Mouse (Mus musculus) lung, postnatal 0 days (tissue): Measurements from ENCODE around the gene Serac1. TPM values are rescaled to one million over a fixed set of nuclear protein-coding genes. Genes with fewer than 3 reads are reported as not detected.

Experiments
- ATAC-seq: fragments of 200-750 bp; cut with Nextera tagmentation; 2 replicates; pipeline ENCODE4 v1.8.0; 2017; ENCODE audit warnings: moderate library complexity
- DNase-seq: peaks from one replicate; pipeline ENCODE4 v3.0.0-alpha.2; 2016; ENCODE audit warnings: low spot score
- H3K27ac ChIP-seq: fragments of 300-500 bp; sonication (generic); 2 replicates; pipeline ENCODE4 v1.5.1; 2014; ENCODE audit warnings: antibody characterized with exemption, mild to moderate bottlenecking, low read length, mixed read lengths
- H3K27me3 ChIP-seq: fragments of 300-500 bp; sonication (generic); replicated peaks from 2 replicates; pipeline ENCODE4 v1.6.1; 2014; ENCODE audit warnings: low read length, mixed read lengths; ENCODE audit not compliant: insufficient read depth
- H3K36me3 ChIP-seq: fragments of 300-500 bp; sonication (generic); 2 replicates; pipeline ENCODE4 v1.6.1; 2014; ENCODE audit warnings: low read length, mixed read lengths; ENCODE audit not compliant: insufficient read depth
- H3K4me1 ChIP-seq: fragments of 300-500 bp; sonication (generic); 2 replicates; pipeline ENCODE4 v1.6.1; 2014; ENCODE audit warnings: antibody characterized with exemption, low read depth, low read length, mixed read lengths; ENCODE audit not compliant: insufficient read depth
- H3K4me2 ChIP-seq: fragments of 300-500 bp; sonication (generic); replicated peaks from 2 replicates; pipeline ENCODE4 v1.6.1; 2014; ENCODE audit warnings: low read depth, mild to moderate bottlenecking, low read length, moderate library complexity, mixed read lengths
- H3K4me3 ChIP-seq: fragments of 300-500 bp; sonication (generic); 2 replicates; pipeline ENCODE4 v1.5.1; 2014; ENCODE audit warnings: low read depth, low read length
- H3K9ac ChIP-seq: fragments of 300-500 bp; sonication (generic); replicated peaks from 2 replicates; pipeline ENCODE4 v1.6.1; 2014; ENCODE audit warnings: low read depth, mild to moderate bottlenecking
- H3K9me3 ChIP-seq: fragments of 300-500 bp; sonication (generic); 2 replicates; pipeline ENCODE4 v1.6.1; 2016; ENCODE audit warnings: low read length, mixed read lengths
- CTCF ChIP-seq: IDR thresholded peaks from 2 replicates; pipeline ENCODE4 v1.5.1; 2016; ENCODE audit warnings: antibody characterized with exemption, mild to moderate bottlenecking
- EP300 ChIP-seq: IDR thresholded peaks from 2 replicates; pipeline ENCODE4 v1.6.1; 2016; ENCODE audit warnings: antibody characterized with exemption, mild to moderate bottlenecking, control low read depth
- WGBS: fragments of 180-500 bp; shearing (Covaris S2); extraction: QIAGEN DNeasy Blood & Tissue Kit; methylation state at CpG from one replicate; pipeline ENCODE4 v1.1.7; 2014; 5-methylcytosine and 5-hydroxymethylcytosine counted together
- polyA plus RNA-seq: library from polyadenylated mRNA; unstranded; fragments of >200 nt; fragmentation: Nextera tagmentation; extraction: Ambion mirVana; gene quantifications from 2 replicates; pipeline ENCODE4 v1.2.1, GENCODE M21; 2015

Gene Serac1
- polyA plus RNA-seq, 1 experiment from 2014 or later = 2.5 TPM

GRCm38 (mm10) chr17:6000864-6001319 lies 78.6 kb downstream of the Serac1 start:
- no peak overlapping the region for H3K4me3 ChIP-seq
- no peak overlapping the region for H3K4me2 ChIP-seq
- ATAC-seq (no peak), DNase-seq (no peak)
- no peak for TF ChIP-seq EP300
- H3K9me3 ChIP-seq = no peaks in the 10 kb centered on the region
- H3K36me3 ChIP-seq = no peaks in the 10 kb centered on the region
- no peak overlapping the region for H3K27ac ChIP-seq
- WGBS = 73% methylated on average over 8 of the region's 8 CpGs
- no peaks in the 10 kb centered on the region for H3K27me3 ChIP-seq
- no peak overlapping the region for H3K9ac ChIP-seq
- H3K4me1 ChIP-seq = peaks cover 5% of the 10 kb centered on the region; the same call in 1 of the 2 replicates

- Histone ChIP-seq H3K9ac (no peak overlapping the region), H3K9me3 (no peaks in the 10 kb centered on the region), H3K36me3 (no peaks in the 10 kb centered on the region), H3K4me3 (no peak overlapping the region), H3K4me1 (no peaks in the 10 kb centered on the region; the same call in 1 of the 2 replicates), H3K27ac (no peak overlapping the region), H3K27me3 (no peaks in the 10 kb centered on the region), H3K4me2 (no peak overlapping the region)
- ATAC-seq = peak; percentile 56
- WGBS = 60% methylated on average over 5 of the region's 5 CpGs
- peak; percentile 27 for DNase-seq
- TF ChIP-seq CTCF (no peak), EP300 (no peak)
Observed at GRCm38 (mm10) chr17:5999039-5999543, 80.5 kb downstream of the Serac1 start.

- Histone ChIP-seq H3K27me3 (no peaks in the 10 kb centered on the region), H3K9ac (no peak overlapping the region), H3K4me2 (no peak overlapping the region), H3K27ac (no peak overlapping the region), H3K4me3 (no peak overlapping the region), H3K36me3 (no peaks in the 10 kb centered on the region), H3K9me3 (no peaks in the 10 kb centered on the region), H3K4me1 (no peaks in the 10 kb centered on the region; the same call in 1 of the 2 replicates)
- DNase-seq = no peak
- no peak for ATAC-seq
- TF ChIP-seq EP300 (no peak), CTCF (no peak)
Observed at GRCm38 (mm10) chr17:5998235-5998500, 81.4 kb downstream of the Serac1 start.

GRCm38 (mm10) chr17:5997380-5998234 lies 81.9 kb downstream of the Serac1 start:
- DNase-seq = peak; percentile 29

GRCm38 (mm10) chr17:5996589-5996988 lies 83.0 kb downstream of the Serac1 start:
- no peak for ATAC-seq
- H3K4me2 ChIP-seq = no peak overlapping the region
- no peaks in the 10 kb centered on the region for H3K27me3 ChIP-seq
- TF ChIP-seq EP300 = no peak
- TF ChIP-seq CTCF = no peak
- H3K36me3 ChIP-seq = no peaks in the 10 kb centered on the region
- no peak overlapping the region for H3K9ac ChIP-seq
- DNase-seq = no peak
- H3K27ac ChIP-seq = no peak overlapping the region
- WGBS = 80% methylated on average over 14 of the region's 14 CpGs
- H3K4me3 ChIP-seq = no peak overlapping the region
- no peaks in the 10 kb centered on the region; the same call in 1 of the 2 replicates for H3K4me1 ChIP-seq
- H3K9me3 ChIP-seq = no peaks in the 10 kb centered on the region

More at GRCm38 (mm10) chr17:5997380-5998234, 81.9 kb downstream of the Serac1 start:
- peak; percentile 35 for ATAC-seq
- no peak overlapping the region for H3K4me2 ChIP-seq
- no peaks in the 10 kb centered on the region; the same call in 1 of the 2 replicates for H3K4me1 ChIP-seq
- no peak for TF ChIP-seq EP300
- no peak for TF ChIP-seq CTCF
- 50% methylated on average over 16 of the region's 16 CpGs for WGBS
- H3K27ac ChIP-seq = no peak overlapping the region
- no peaks in the 10 kb centered on the region for H3K9me3 ChIP-seq
- no peak overlapping the region for H3K9ac ChIP-seq
- no peaks in the 10 kb centered on the region for H3K36me3 ChIP-seq
- no peaks in the 10 kb centered on the region for H3K27me3 ChIP-seq
- no peak overlapping the region for H3K4me3 ChIP-seq

- DNase-seq (peak; percentile 44), ATAC-seq (peak; percentile 24; the same call in 1 of the 2 replicates)
- no peak overlapping the region for H3K9ac ChIP-seq
- no peaks in the 10 kb centered on the region for H3K27me3 ChIP-seq
- H3K36me3 ChIP-seq = no peaks in the 10 kb centered on the region
- no peak overlapping the region for H3K4me2 ChIP-seq
- 61% methylated on average over 6 of the region's 6 CpGs for WGBS
- no peaks in the 10 kb centered on the region; the same call in 1 of the 2 replicates for H3K4me1 ChIP-seq
- H3K9me3 ChIP-seq = no peaks in the 10 kb centered on the region
- TF ChIP-seq CTCF (no peak), EP300 (no peak)
- H3K4me3 ChIP-seq = no peak overlapping the region
- no peak overlapping the region for H3K27ac ChIP-seq
Observed at GRCm38 (mm10) chr17:5994606-5995005, 84.9 kb downstream of the Serac1 start.
